Mouse (Mus musculus) left cerebral cortex, postnatal 25 days (tissue): Measurements from ENCODE around the gene Orai1. TPM values are rescaled to one million over a fixed set of nuclear protein-coding genes. Genes with fewer than 3 reads are reported as not detected.

Source experiments
- DNase-seq, 2 experiments: peaks; one replicate each; pipeline ENCODE4 v3.0.0; 2022; ENCODE audit warnings: low spot score in 2 of 2, mixed read lengths in 1 of 2
- intact Hi-C: fragments of 180-260 bp; cut with DNase I; formaldehyde crosslinking; loops from one replicate; pipeline ENCODE4 v1.15.1; 2025
- total RNA-seq, 2 experiments: library from RNA; stranded (reverse); gene quantifications; 2 replicates each; pipeline ENCODE4 v1.2.3; 2021

Orai1 gene
- total RNA-seq, 2 experiments from 2014 or later = 8.3 to 10.3 TPM

DNA sequence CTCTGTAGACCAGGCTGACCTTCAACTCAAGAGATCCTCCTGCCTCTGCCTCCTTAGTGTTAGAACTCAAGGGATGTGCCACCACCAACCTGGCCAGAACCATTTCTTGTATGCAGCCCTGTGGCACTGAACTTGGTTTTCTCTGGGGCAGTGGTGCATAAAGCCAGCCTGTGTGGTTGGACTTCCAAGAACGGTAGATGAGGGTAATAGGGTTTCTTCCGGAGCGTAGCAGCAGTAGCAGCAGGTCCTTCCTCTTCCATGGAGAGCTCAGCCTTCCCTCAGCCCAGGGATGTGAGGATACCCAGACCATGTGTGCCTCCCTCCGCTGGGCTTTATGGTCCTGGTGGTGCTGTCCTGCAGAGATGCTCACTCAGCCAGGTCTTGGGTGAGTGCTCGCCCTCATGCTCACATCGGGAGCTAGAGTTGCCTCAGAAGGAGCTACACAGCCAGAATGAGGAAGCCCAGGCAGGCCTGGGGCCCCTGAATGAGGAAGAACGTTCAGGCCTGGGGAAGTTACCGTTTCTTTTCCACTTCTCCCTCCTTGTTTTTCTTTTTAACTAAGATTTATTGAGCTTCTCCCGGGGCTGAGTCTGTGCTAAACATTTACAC is 10.2 kb downstream of the Orai1 start:
- DNase-seq = peak in 1 of 2 experiments; percentile 28
- intact Hi-C loops = no loop called here

DNA sequence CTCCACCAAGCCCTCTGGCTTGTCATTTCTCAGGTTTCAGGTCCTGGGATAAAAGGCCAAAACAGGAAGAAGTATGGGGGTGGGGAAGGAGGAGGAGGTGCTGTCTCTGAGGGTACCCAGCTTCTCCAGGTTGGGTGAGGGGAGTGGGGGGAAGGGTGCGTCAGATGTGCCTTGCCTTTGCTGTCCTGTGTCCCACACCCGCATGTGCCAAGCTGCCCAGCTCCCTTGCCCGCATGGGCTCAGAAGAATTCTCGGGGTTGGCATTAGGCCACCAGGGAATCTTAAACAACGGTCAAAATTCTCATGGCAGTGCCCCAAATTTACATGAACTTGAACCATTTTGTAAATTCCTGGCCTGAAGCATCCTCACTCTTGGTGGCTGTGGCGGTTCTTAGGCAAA is 11.5 kb downstream of the Orai1 start:
- intact Hi-C loops = no loop called here
- no peak for DNase-seq

DNA sequence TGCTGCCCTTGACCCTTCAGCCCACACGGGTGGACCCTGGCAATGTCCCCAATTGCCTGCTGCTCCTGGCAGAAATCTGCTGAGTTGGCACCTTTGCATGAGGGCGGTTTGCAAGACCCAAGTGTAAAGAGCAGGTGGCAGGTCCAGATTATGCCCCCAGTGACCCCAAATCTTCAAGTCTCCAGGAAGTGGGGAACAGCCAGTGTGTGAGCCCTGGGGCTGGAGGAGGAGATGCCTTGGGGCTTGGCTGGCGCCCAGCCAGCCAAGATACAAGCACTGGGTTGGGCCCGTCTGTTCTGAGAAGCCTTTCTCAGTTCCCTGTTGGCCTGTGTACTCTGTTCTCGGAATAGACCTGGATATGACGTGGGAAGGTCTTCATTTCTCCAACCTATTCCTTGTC is 12.6 kb downstream of the Orai1 start:
- intact Hi-C loops = no loop called here

DNA sequence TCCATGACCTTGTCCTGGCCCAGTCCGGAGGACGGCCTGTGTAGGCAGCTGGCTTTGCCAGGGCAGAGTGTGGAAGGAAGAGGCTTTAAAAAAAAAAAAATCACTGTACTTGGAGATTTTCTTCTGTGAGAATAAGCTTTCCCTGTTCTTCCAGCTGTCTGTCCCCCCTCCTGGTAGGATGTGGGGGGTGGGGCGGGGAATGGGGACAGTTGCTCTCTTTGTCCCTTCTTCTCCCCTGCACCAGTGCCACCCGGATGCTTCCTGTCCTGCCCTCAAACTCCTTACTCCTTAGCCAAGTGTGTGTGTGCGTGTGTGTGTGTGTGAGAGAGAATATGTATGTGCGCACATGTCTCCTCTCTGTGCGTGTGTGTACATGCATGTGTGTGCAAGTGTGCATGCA is 14.9 kb downstream of the Orai1 start:
- intact Hi-C loops = no loop called here
- DNase-seq = no peak

More for the DNA sequence above, 12.6 kb downstream of the Orai1 start:
- no peak for DNase-seq

DNA sequence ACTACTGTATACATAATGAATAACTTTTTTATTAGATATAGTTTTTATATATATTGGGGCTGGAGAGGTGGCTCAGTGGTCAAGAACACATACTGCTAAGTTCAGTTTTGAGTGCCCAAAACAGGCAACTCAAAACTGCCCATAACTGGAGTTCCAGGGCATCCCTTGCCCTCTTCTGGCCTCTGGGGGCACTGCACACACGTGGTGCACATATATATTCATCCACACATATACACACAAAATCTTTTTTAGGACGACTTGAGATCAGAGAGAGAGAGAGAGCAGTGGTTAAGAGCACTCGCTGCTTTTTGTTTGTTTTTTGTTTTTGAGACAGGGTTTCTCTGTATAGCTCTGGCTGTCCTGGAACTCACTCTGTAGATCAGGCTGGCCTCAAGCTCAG is 16.4 kb downstream of the Orai1 start:
- intact Hi-C loops = no loop called here
- no peak for DNase-seq

DNA sequence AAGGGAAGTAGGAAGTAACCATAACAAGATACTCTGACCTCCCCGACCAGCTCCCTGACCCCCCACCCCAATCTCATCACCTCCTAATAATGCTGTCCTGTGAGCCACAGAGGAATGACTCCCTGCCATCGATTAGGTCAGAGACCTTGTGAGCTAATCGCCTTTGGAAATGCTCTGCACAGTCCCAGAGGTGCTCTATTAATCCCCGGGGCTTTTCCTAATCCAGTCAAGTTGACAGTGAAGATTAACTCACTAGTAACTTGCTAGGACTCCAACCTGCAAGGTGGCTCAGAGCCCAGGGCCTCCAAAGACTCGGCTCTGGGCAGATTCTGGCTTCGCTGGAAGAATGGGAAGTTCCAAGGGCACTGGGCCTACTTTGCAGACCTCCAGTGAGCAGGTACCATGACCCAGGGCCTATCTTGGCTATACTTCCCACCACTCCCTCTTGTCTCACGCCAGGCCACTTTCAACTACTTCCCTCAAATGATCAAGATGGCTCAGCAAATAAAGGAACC is 18.8 kb downstream of the Orai1 start:
- intact Hi-C loops = no loop called here
- no peak for DNase-seq

DNA sequence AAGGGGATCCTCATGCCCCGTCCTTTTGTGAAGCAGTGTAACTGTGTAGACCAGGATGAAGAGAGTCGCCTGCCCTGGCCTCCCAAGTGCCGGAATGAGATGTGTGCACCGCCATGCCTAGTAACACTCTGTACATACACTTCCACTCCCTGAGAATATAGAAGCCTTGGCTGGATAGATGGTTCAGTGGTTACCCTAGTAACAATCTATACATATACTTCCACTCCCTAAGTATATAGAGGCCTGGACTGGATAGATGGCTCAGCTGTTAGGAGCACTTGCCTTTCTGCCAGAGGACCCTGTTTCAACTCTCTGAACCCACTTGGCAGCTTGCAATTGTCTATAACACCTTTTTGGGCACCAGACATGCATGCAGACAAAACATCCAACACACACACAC is 20.2 kb downstream of the Orai1 start:
- intact Hi-C loops = no loop called here
- no peak for DNase-seq

DNA sequence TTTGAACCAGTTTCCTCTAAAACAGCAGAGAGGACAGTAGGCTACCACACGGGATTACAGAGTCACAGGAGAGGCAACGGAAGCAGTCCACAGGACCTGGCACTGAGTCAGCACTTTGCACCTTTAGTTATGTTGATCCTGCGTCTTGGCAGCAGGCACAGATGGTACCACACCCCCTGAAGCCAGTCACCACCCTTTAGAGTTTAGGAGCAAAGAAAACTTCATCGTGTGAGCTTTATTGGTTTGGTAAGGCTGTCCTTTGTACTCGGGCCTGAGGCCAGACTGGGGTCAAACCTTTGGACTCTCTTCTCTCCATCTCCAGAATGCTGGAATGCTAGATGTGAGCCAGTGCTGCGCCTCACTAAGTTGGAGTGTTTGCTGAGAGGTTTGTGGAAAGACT is 20.7 kb downstream of the Orai1 start:
- DNase-seq = no peak
- intact Hi-C loops = no loop called here

DNA sequence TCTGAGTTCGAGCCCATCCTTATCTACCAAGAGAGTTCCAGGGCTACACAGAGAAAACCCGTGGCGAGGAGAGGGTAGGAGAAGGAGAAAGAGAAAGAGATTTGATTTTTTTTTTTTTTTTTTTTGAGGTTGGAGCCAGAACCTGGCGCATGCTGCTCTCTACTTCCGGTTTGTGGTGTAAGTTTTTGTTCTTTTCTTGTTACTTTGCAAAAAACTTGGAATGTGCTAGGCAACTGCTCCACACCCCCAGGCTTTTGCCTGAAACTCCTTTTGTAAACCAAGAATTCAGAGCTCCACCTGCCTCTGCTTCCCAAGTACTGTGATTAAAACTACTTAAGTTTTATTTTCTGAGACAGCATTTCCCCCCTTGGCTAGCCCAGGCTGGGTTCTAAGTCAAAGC is 23.2 kb downstream of the Orai1 start:
- DNase-seq = no peak

DNA sequence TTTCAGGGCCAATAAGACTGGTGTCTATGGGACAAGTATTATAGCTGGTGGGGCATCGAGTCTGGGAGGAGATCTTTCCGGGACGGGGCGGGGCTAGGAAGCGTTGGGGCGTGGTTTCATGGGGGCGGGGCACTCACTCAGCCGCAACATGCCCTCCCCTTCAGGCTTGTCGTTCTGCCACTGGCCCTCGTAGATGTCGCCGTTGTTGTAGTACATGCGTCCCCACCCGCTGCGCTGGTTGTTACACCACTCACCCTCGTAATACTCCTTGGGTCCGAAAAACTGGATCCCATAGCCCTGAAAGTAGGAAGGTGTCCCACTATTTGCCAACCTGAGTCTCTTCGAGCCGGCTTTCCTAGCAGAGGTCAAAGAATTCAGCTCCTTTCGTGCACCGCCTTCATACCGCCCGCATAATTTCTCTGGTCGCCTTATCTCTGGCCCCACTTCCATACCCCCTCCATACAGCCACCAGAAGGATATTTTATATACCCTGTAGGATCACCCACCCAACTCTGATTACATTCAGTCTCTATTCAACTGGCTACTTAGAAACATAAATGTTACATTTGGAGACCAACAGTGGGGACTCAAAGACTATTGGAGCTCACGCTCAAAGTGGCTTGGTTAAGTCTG is 24.4 kb downstream of the Orai1 start:
- intact Hi-C loops = no loop called here

More for the DNA sequence above, 23.2 kb downstream of the Orai1 start:
- intact Hi-C loops = no loop called here

DNA sequence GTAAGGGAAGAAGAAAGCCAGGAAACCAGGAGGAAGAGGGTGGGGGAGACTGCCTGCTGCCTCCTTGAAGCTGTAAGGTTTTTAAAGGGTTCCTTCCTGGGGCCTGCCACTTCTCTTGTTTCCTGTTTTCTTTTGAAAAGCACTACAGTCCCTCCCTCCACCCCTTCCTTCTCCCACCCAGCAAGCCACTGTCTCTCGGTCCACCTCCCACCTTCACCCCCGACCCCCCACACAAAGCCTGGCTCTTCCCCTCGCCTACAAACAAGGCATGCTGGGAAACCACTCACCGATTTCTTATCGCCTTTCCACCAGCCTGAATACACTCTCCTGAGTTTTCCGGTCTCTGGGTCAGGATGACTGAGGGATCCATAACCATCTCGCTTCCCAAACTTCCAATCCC is 25.9 kb downstream of the Orai1 start:
- no peak for DNase-seq
- intact Hi-C loops = no loop called here

More for the DNA sequence above, 24.4 kb downstream of the Orai1 start:
- no peak for DNase-seq

DNA sequence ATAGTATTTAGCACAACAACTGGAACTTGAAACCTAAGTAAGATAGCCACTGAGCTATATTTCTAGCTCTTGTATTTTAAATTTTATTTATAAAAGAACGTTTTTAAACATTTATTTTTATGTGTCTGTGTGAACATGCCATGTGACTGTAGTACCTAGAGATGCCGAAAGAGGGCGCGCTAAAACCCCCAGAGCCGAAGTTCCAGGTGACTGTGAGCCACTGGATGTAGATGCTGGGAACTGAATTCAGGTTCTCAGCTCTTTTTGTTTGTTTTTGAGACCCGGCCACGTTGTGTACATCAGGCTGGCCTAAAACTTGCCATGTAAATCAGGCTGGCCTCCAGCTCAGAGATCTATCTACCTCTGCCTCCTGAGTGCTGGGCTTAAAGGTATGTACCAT is 29.0 kb downstream of the Orai1 start:
- intact Hi-C loops = loop anchor here (2.0 kb wide), 1 partner anchor 75 kb away; no protein-coding TSS in a partner anchor
- no peak for DNase-seq

DNA sequence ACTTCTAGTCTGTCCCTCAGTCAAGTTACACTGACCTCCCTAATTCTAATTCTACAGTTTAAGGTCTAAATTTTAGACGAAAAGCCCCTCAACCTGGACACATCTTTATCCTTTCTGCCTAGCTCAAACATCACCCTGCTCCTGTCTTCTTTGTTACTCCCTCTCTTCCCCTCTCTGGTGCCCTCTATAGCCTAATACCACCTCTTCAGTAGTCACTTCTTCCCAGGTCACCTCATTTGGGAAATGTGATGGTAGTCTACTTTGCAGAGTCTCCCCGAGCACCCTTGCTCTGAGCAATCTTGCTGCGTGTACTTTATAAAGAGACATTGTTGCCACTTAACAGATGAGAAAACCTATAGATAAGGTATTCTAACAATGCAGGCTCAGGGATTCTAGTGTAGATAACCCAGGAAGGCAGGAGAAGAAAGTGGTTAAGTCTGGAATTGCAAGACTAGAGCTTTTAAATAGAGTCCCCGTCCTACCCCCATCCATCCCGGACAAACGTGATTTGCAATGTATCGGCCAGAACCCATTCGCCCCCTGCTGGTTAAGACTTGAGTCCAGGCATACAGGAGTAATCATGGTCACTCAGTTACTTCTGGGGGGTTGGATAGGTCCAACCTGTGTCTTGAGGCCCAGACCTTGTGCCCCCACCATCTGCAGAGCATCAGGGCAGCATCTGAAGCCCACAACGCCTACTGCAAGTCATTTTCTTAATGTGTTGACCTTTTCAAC is 30.9 kb downstream of the Orai1 start:
- intact Hi-C loops = loop anchor here (2.0 to 5.0 kb wide), 3 partner anchors 33 to 118 kb away; no protein-coding TSS in a partner anchor
- peak; percentile 31 to 54 for DNase-seq

DNA sequence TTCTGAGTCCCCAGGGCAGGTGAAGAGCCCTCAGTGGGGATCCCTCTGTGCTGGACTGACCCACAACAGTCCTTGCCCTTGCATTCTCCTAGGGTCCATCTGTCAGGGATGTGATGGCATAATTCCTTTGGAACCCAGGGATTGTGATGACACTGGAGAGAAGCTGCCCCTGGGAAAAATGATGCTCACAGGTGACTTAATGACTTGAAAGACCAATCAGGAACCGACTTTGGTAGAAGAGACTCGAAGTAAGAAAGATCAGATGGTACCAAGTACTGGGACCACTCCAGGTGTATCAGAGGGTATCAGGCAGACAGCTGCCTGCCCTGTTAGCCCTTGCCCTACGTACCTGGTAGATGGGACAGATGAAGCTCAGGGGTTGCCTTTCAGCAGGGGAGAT is 32.0 kb downstream of the Orai1 start, which contains the start of gene Morn3:
TSS of gene Morn3 (minus strand) at position 101 of the 400 bp plus-strand sequence.
- no peak for DNase-seq
- intact Hi-C loops = loop anchor here (5.0 kb wide), 2 partner anchors 35 to 120 kb away; no protein-coding TSS in a partner anchor

DNA sequence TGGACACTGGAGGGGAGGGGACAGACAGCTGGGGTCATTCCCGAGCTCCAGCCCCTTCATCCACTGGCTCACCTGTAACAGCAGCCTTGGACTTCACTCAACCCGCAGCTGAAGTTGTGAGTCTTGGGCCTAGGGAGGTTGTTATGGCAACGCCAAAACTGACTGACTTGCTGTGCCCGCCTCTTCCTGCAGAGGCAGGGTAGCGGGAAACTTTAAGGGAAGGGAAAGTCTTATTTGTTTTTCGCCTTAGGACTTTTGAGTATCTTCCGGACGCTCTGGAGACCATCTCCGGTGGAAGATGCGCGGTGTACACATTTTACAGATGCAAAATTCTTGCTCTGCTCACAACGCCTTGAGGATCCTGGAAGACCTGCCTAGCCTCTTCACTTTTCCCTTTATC is 34.4 kb downstream of the Orai1 start:
- intact Hi-C loops = loop anchor here (5.0 kb wide), 2 partner anchors 37 to 122 kb away; no protein-coding TSS in a partner anchor
- peak; percentile 20 to 39 for DNase-seq

DNA sequence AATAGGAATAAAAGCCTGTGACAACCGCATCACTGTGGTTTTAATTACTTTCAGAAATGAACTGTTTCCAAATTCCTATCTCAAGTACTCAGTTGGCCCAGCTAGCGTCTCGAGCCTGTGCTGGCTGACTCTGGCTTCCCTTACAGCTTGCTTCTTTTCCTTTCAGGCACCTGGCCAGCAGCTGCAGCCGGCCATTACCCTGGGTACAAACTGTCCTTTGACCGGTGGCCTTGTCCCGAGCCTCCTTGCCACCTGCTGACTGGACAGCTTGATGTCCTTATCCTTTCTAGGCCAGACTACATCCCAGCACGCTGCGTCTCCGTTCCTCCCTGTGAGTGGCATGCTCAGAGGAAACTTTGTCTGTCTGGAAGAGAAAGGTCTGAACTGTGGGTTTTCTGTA is 36.0 kb downstream of the Orai1 start:
- intact Hi-C loops = no loop called here
- DNase-seq = no peak

DNA sequence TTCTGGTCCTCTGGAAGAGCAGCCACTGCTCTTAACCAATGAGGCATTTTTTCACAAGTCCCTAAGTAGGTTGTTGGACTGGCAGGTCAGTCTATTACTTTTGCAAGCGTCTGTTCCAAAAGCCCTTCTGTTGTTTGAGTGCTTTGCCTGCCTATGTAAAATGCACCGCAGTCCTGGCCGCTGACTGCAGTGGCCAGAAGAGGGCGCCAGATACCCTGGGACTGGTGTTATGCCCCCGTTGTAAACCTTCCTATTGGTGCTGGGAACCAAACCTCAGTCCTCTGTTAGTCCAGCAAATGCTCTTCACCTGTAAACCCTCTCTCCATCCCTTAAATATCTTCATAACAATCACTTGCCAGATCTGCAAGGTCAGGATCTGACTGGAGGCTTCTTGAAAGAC is 36.9 kb downstream of the Orai1 start:
- DNase-seq = no peak
- intact Hi-C loops = no loop called here

DNA sequence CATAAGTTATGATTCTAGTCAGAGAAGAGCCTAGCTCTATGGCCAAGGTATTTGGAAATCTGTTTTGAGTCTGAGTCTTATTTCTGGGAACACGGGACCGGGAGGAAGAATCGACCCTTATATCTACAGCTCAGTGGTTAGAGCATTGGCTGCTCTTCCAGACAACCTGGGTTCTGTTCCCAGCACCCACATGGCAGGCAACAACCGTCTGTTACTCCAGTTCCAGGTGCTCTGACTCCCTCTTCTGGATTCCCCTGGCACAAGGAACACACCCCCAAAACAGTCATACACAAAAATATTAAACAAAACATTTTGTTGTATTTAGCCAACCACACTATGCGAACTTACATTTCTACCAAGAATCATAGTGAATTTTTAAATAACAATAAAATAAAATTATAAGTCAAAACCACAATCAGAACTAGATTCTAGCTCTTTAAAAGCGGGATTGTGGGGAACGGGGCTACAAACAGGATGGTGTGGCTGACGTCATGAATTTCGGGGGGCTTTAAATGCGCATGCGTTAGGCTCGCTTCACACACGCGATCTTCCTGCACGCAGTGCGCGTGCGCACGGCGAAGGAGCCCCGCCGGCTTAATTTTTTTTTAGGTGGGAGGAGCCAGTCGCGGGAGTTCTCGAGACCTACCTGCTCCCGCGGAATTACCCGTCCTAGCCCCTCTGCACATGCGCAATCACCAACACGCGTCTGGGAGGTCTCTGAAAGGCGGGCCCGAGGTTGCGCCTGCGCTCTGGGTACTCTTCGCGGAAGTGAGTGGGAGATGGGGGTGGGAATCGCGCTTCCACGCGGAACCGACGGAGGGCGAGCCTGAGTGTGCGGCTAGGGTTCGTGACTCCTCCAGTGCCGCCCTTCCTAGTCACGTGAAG is 42.7 kb downstream of the Orai1 start:
- intact Hi-C loops = loop anchor here (5.0 kb wide), 1 partner anchor 170 kb away; no protein-coding TSS in a partner anchor

More for the DNA sequence above, 42.7 kb downstream of the Orai1 start:
- peak; percentile 97 to 100 for DNase-seq
